ENCODE assay signal across 16 mouse cellular contexts in genomic region chr6:128106154-128106553, GRCm38 (mm10). TPM values are rescaled to one million over a fixed set of nuclear protein-coding genes. Genes with fewer than 3 reads are reported as not detected.
DNase-seq lines count a peak whose midpoint lies in the region; ATAC-seq and TF ChIP-seq lines count a peak whose summit lies in the region.
"Had no signal": no experiment of that assay in that cellular context is flagged by ENCODE, and none has a peak within 500 bp of the region (broad histone marks: within the 10 kb centered on the region; RNA-seq: fewer than 3 reads in every experiment).

No protein-coding gene starts in this region.

- no peaks in the 10 kb centered on the region for H3K9me3 ChIP-seq in heart, postnatal 0 days (replicated peaks; ENCODE audit: control insufficient read depth, low read length)
- H3K9me3 ChIP-seq in liver, postnatal 0 days (ENCODE audit: low read length): no peaks in the 10 kb centered on the region
- H3K9me3 ChIP-seq in stomach, embryonic 16.5 days (replicated peaks; ENCODE audit: control insufficient read depth, low read length): no peaks in the 10 kb centered on the region; the same call in 1 of the 2 replicates
- H3K9me3 ChIP-seq: neural tube, embryonic 12.5 days had no signal

- no peaks in the 10 kb centered on the region for H3K36me3 ChIP-seq in heart, postnatal 0 days (replicated peaks; ENCODE audit: control insufficient read depth, insufficient read depth, low read length)
- H3K36me3 ChIP-seq in liver, postnatal 0 days (replicated peaks; ENCODE audit: insufficient read depth, low read length): no peaks in the 10 kb centered on the region
- H3K36me3 ChIP-seq in stomach, embryonic 16.5 days (ENCODE audit: control insufficient read depth, insufficient read depth, low read length): no peaks in the 10 kb centered on the region
- H3K36me3 ChIP-seq: neural tube, embryonic 12.5 days had no signal

- H3K9ac ChIP-seq in heart, postnatal 0 days (replicated peaks; ENCODE audit: low read depth, low read length): no peak overlapping the region
- no peak overlapping the region for H3K9ac ChIP-seq in liver, postnatal 0 days (replicated peaks)
- H3K9ac ChIP-seq in stomach, embryonic 16.5 days (ENCODE audit: low read length): no peak overlapping the region
- H3K9ac ChIP-seq: hindbrain, embryonic 14.5 days; neural tube, embryonic 12.5 days had no signal

- ATAC-seq in heart, postnatal 0 days (ENCODE audit: insufficient read depth, low read depth): no peak
- ATAC-seq in liver, postnatal 0 days: no peak
- no peak for ATAC-seq in stomach, embryonic 16.5 days (ENCODE audit: insufficient read depth, low FRiP score)
- ATAC-seq: CD4-positive, CD25-positive, alpha-beta regulatory T cell, adult 4 months; forebrain, embryonic 14.5 days; intestine, postnatal 0 days had no signal

- no peak for DNase-seq in heart, postnatal 0 days (ENCODE audit: low spot score)
- DNase-seq in heart, postnatal 25 days (ENCODE audit: low spot score): no peak
- DNase-seq in liver, postnatal 0 days: no peak
- DNase-seq in liver: no peak
- peak; percentile 54 for DNase-seq in lung, adult 2 months
- DNase-seq in cerebellum, postnatal 25 days: no peak
- no peak for DNase-seq in embryo, embryonic 9.5 days (ENCODE audit: extremely low spot score)
- DNase-seq: adrenal gland, postnatal 25 days; cerebellum, postnatal 14 days; gastrocnemius, adult 2 months had no signal

- TF ChIP-seq POLR2A in lung, adult 2 months (IDR thresholded peaks at IDR 0.05; ENCODE audit: borderline replicate concordance, extremely low read depth, low read depth, low read length): no peak; the same call in 1 of the 2 replicates

- H3K4me3 ChIP-seq in heart, postnatal 0 days (ENCODE audit: low read depth, low read length): no peak overlapping the region
- no peak overlapping the region for H3K4me3 ChIP-seq in liver, postnatal 0 days (ENCODE audit: low read depth, low read length)
- H3K4me3 ChIP-seq in lung, adult 2 months (replicated peaks; ENCODE audit: extremely low read depth, low read depth, low read length): no peak overlapping the region
- no peak overlapping the region for H3K4me3 ChIP-seq in stomach, embryonic 16.5 days (replicated peaks; ENCODE audit: low read length)
- H3K4me3 ChIP-seq: gastrocnemius, adult 2 months; neural tube, embryonic 12.5 days had no signal

- peaks cover 56% of the 10 kb centered on the region for H3K4me1 ChIP-seq in heart, postnatal 0 days (ENCODE audit: control insufficient read depth, insufficient read depth)
- H3K4me1 ChIP-seq in liver, postnatal 0 days (ENCODE audit: insufficient read depth): peaks cover 42% of the 10 kb centered on the region
- peaks cover 63% of the 10 kb centered on the region for H3K4me1 ChIP-seq in lung, adult 2 months (ENCODE audit: control insufficient read depth, insufficient read depth, low read length)
- peaks cover 43% of the 10 kb centered on the region for H3K4me1 ChIP-seq in stomach, embryonic 16.5 days (ENCODE audit: control insufficient read depth, insufficient read depth, low read length)

- no peak for TF ChIP-seq EP300 in heart, postnatal 0 days (IDR thresholded peaks at IDR 0.05; ENCODE audit: low read depth)
- TF ChIP-seq EP300 in liver, postnatal 0 days (IDR thresholded peaks at IDR 0.05; ENCODE audit: low read depth): no peak

- intact Hi-C loops in heart, postnatal 25 days (cut with DNase I): no loop called here

- no peak for TF ChIP-seq CTCF in heart, postnatal 0 days (IDR thresholded peaks at IDR 0.05; ENCODE audit: low read depth)
- no peak for TF ChIP-seq CTCF in liver, postnatal 0 days (IDR thresholded peaks at IDR 0.05; ENCODE audit: low read depth)
- TF ChIP-seq CTCF in lung, adult 2 months (IDR thresholded peaks at IDR 0.05; ENCODE audit: insufficient read depth, low read length): no peak

- 58% methylated on average over 3 of the region's 3 CpGs for WGBS in heart, postnatal 0 days
- WGBS in liver, postnatal 0 days (ENCODE audit: insufficient replicate concordance): 52% methylated on average over 3 of the region's 3 CpGs
- 61% methylated on average over 3 of the region's 3 CpGs for WGBS in lung, adult 2 months
- WGBS in stomach, embryonic 16.5 days: 62% methylated on average over 3 of the region's 3 CpGs

- no peaks in the 10 kb centered on the region for H3K27me3 ChIP-seq in heart, postnatal 0 days (ENCODE audit: control insufficient read depth, insufficient read depth, low read length)
- no peaks in the 10 kb centered on the region for H3K27me3 ChIP-seq in liver, postnatal 0 days (ENCODE audit: insufficient read depth, low read length)
- no peaks in the 10 kb centered on the region for H3K27me3 ChIP-seq in stomach, embryonic 16.5 days (ENCODE audit: control insufficient read depth, insufficient read depth, low read length)
- H3K27me3 ChIP-seq: neural tube, embryonic 12.5 days had no signal

- H3K4me2 ChIP-seq in heart, postnatal 0 days (ENCODE audit: low read depth, low read length): no peak overlapping the region
- H3K4me2 ChIP-seq in liver, postnatal 0 days (ENCODE audit: low read depth, low read length): no peak overlapping the region
- no peak overlapping the region for H3K4me2 ChIP-seq in stomach, embryonic 16.5 days (ENCODE audit: low read depth, low read length)
- H3K4me2 ChIP-seq: hindbrain, embryonic 14.5 days; neural tube, embryonic 12.5 days had no signal

- peak overlapping the region; percentile 41 for H3K27ac ChIP-seq in heart, postnatal 0 days (ENCODE audit: low read depth)
- peak overlapping the region; percentile 69 for H3K27ac ChIP-seq in liver, postnatal 0 days (ENCODE audit: low read depth)
- H3K27ac ChIP-seq in stomach, embryonic 16.5 days (ENCODE audit: low read length): peak overlapping the region; percentile 93; the same call in 1 of the 2 replicates
- H3K27ac ChIP-seq: gastrocnemius, adult 2 months; hindbrain, embryonic 14.5 days; neural tube, embryonic 12.5 days had no signal

RNA-seq across cellular contexts. Expression of gene Tspan9, which starts 37.2 kb away (rescaled TPM):
- 332 and 368 TPM in 2 replicates for total RNA-seq in heart, postnatal 0 days (2014; rRNA removed; ENCODE audit: low replicate concordance)
- 84.7 and 105 TPM in 2 replicates for polyA plus RNA-seq in heart, postnatal 0 days (2015; fragmentation: Nextera tagmentation; extraction: Ambion mirVana)
- 100 to 1,000 TPM; 129 to 132 TPM for total RNA-seq in heart, postnatal 25 days (2021)
- 17.7 and 19.6 TPM in 2 replicates for polyA plus RNA-seq in liver, postnatal 0 days (2015; fragmentation: Nextera tagmentation; extraction: Ambion mirVana)
- polyA plus RNA-seq in lung, adult 2 months (2012; rRNA removed): 255 and 312 TPM in 2 replicates
- polyA plus RNA-seq in stomach, embryonic 16.5 days (2015; fragmentation: Nextera tagmentation; extraction: Ambion mirVana): 177 and 178 TPM in 2 replicates

Comparison
In these comparisons a context has a peak if more than half of its experiments do, and no peak if none do; other contexts are left out.
1. H3K27ac ChIP-seq: peak in every context shown above with its lines; median percentile 93 in stomach, embryonic 16.5 days; 69 in liver, postnatal 0 days; 41 in heart, postnatal 0 days.